ENCODE assay signal across 20 mouse cellular contexts in the genomic region with DNA sequence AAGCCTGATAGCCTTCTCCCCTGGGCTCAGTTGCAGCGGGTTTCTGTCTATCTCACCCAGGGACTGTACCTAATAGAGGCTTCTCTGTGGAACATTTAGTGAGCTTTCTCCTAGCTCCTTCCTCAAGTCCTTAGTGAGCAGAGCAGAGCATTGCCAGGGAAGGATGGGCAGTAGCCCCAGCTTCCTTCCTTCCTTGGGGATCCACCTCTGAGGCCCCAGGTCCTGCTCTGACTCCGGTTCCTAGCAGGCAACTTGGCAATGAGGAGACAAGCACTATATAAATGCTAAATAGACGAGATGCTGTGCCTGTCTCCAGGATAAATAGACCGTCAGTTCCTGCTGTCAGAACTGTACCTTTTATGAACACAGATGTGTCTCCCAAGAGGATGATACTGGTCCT.
DNase-seq lines count a peak whose midpoint lies in the region; ATAC-seq and TF ChIP-seq lines count a peak whose summit lies in the region.
"Had no signal": no experiment of that assay in that cellular context is flagged by ENCODE, and none has a peak within 500 bp of the region (broad histone marks: within the 10 kb centered on the region; RNA-seq: fewer than 3 reads in every experiment).

No protein-coding gene starts in this region.

- H3K36me3 ChIP-seq in lung, postnatal 0 days (ENCODE audit: insufficient read depth, low read length), result no peaks in the 10 kb centered on the region
- H3K36me3 ChIP-seq: forebrain, embryonic 15.5 days; heart, embryonic 12.5 days; hindbrain, embryonic 13.5 days; limb, embryonic 12.5 days; liver, embryonic 12.5 days; lung, embryonic 15.5 days; neural tube, embryonic 12.5 days had no signal

- no peak for TF ChIP-seq EP300 in lung, postnatal 0 days (IDR thresholded peaks at IDR 0.05)

- no peaks in the 10 kb centered on the region for H3K27me3 ChIP-seq in lung, postnatal 0 days (replicated peaks; ENCODE audit: insufficient read depth, low read length)
- H3K27me3 ChIP-seq: forebrain, embryonic 15.5 days; limb, embryonic 12.5 days; lung, embryonic 15.5 days; neural tube, embryonic 12.5 days had no signal

- DNase-seq in adrenal gland, postnatal 36 days, result peak; percentile 6 to 15
- DNase-seq in adrenal gland, adult 18-20 months (ENCODE audit: low spot score in 2 of 2), result no peak
- DNase-seq in lung, adult 18-20 months, result peak; percentile 37 to 49
- DNase-seq in lung, postnatal 0 days (ENCODE audit: low spot score), result no peak
- DNase-seq in kidney, postnatal 14 days, result peak; percentile 48
- peak; percentile 56 for DNase-seq in lung, postnatal 36 days
- no peak for DNase-seq in ovary, postnatal 10 days (ENCODE audit: low spot score)
- DNase-seq: cerebellum, adult 11-12 months; cerebellum, postnatal 14 days; gastrocnemius, postnatal 25 days; thymus, postnatal 4 days had no signal

- TF ChIP-seq CTCF in lung, postnatal 0 days (IDR thresholded peaks at IDR 0.05), result no peak

- no peak overlapping the region for H3K27ac ChIP-seq in lung, postnatal 0 days (ENCODE audit: low read length)
- H3K27ac ChIP-seq: forebrain, embryonic 15.5 days; hindbrain, embryonic 13.5 days; limb, embryonic 12.5 days; liver, embryonic 12.5 days; lung, embryonic 15.5 days; neural tube, embryonic 12.5 days had no signal

- H3K9ac ChIP-seq in lung, postnatal 0 days (replicated peaks; ENCODE audit: low read depth), result no peak overlapping the region
- H3K9ac ChIP-seq: forebrain, embryonic 15.5 days; heart, embryonic 12.5 days; hindbrain, embryonic 13.5 days; limb, embryonic 12.5 days; liver, embryonic 12.5 days; lung, embryonic 15.5 days; neural tube, embryonic 12.5 days had no signal

- no peak overlapping the region for H3K4me2 ChIP-seq in lung, postnatal 0 days (replicated peaks; ENCODE audit: low read depth, low read length)
- H3K4me2 ChIP-seq: forebrain, embryonic 15.5 days; heart, embryonic 12.5 days; hindbrain, embryonic 13.5 days; limb, embryonic 12.5 days; liver, embryonic 12.5 days; lung, embryonic 15.5 days; neural tube, embryonic 12.5 days had no signal

- ATAC-seq in lung, postnatal 0 days, result no peak
- ATAC-seq: forebrain, embryonic 15.5 days; inflammation-experienced regulatory T-cells, adult 6 months had no signal

- H3K4me3 ChIP-seq in lung, postnatal 0 days (ENCODE audit: low read depth, low read length), result no peak overlapping the region
- H3K4me3 ChIP-seq: forebrain, embryonic 15.5 days; heart, embryonic 12.5 days; hindbrain, embryonic 13.5 days; limb, embryonic 12.5 days; liver, embryonic 12.5 days; lung, embryonic 15.5 days; megakaryocyte, embryonic 14.5 days; neural tube, embryonic 12.5 days had no signal

- no peaks in the 10 kb centered on the region for H3K9me3 ChIP-seq in lung, postnatal 0 days (ENCODE audit: low read length)
- H3K9me3 ChIP-seq: forebrain, embryonic 15.5 days; heart, embryonic 12.5 days; hindbrain, embryonic 13.5 days; liver, embryonic 12.5 days; lung, embryonic 15.5 days; megakaryocyte, embryonic 14.5 days; neural tube, embryonic 12.5 days had no signal

- no peaks in the 10 kb centered on the region for H3K4me1 ChIP-seq in lung, postnatal 0 days (ENCODE audit: insufficient read depth, low read depth, low read length)
- H3K4me1 ChIP-seq: limb, embryonic 12.5 days; liver, embryonic 12.5 days had no signal

- WGBS in lung, postnatal 0 days, result 54% methylated on average over 4 of the region's 4 CpGs

Comparison
In these comparisons a context has a peak if more than half of its experiments do, and no peak if none do; other contexts are left out.
1. DNase-seq: peak in adrenal gland, postnatal 36 days (2 of 2), lung, adult 18-20 months (2 of 2), kidney, postnatal 14 days (single experiment) and lung, postnatal 36 days (single experiment); none in adrenal gland, adult 18-20 months (0 of 2), lung, postnatal 0 days (single experiment) and ovary, postnatal 10 days (single experiment).